ENCODE assay signal across 26 mouse cellular contexts in the genomic region with DNA sequence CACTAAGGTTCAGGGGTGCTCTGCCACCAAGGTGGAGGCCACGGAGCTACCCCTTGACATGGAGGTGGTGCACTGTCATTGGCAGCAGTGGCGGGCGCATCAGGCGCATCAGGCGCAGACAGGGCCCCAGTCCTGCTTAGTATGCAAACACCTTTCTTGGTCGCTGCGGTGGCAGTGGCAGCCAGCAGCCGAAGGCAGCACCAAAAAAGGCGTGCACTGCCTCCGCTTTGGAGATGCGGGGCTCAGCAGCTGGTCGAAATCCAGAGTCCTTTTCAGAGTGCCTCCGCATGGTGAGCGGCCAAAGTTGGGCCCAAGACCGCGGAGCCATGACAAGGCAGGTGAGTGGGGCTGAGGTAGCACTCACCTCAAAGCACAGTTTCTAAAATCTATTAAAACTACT.
A peak's percentile ranks its signal among the peaks of the same experiment; 100 is the strongest.
DNase-seq lines count a peak whose midpoint lies in the region; ATAC-seq and TF ChIP-seq lines count a peak whose summit lies in the region.
"Had no signal": no experiment of that assay in that cellular context is flagged by ENCODE, and none has a peak within 500 bp of the region (broad histone marks: within the 10 kb centered on the region; RNA-seq: fewer than 3 reads in every experiment).

No protein-coding gene starts in this region.

- no peak overlapping the region for H3K4me2 ChIP-seq in hindbrain, embryonic 16.5 days (ENCODE audit: low read length)
- H3K4me2 ChIP-seq: embryonic facial prominence, embryonic 12.5 days; forebrain, embryonic 13.5 days; forebrain, embryonic 15.5 days had no signal

- no peak for TF ChIP-seq CTCF in E14TG2a.4 (conservative IDR thresholded peaks at IDR 0.05; ENCODE audit: low read length)

- peak overlapping the region; percentile 59 for H3K4me3 ChIP-seq in E14TG2a.4 (replicated peaks; ENCODE audit: low read length)
- no peak overlapping the region for H3K4me3 ChIP-seq in hindbrain, embryonic 16.5 days (ENCODE audit: low read length)
- H3K4me3 ChIP-seq: embryonic facial prominence, embryonic 10.5 days; embryonic facial prominence, embryonic 12.5 days; forebrain, embryonic 13.5 days; forebrain, embryonic 15.5 days had no signal

- H3K9me3 ChIP-seq in E14TG2a.4 (ENCODE audit: low read length): peaks cover 48% of the 10 kb centered on the region
- peaks cover 12% of the 10 kb centered on the region for H3K9me3 ChIP-seq in hindbrain, embryonic 16.5 days (ENCODE audit: control insufficient read depth, low read length)
- H3K9me3 ChIP-seq: G1E had no signal

- 93% methylated on average over 16 of the region's 16 CpGs for WGBS in hindbrain, embryonic 16.5 days

- no peaks in the 10 kb centered on the region for H3K4me1 ChIP-seq in E14TG2a.4 (replicated peaks; ENCODE audit: low read depth, low read length)
- no peaks in the 10 kb centered on the region for H3K4me1 ChIP-seq in hindbrain, embryonic 16.5 days (ENCODE audit: control insufficient read depth, insufficient read depth, low read depth, low read length)
- H3K4me1 ChIP-seq: embryonic facial prominence, embryonic 10.5 days; embryonic facial prominence, embryonic 12.5 days; forebrain, embryonic 13.5 days; forebrain, embryonic 15.5 days had no signal

- H3K9ac ChIP-seq in hindbrain, embryonic 16.5 days (ENCODE audit: low read depth, low read length): no peak overlapping the region
- H3K9ac ChIP-seq: embryonic facial prominence, embryonic 12.5 days; forebrain, embryonic 13.5 days; forebrain, embryonic 15.5 days; forebrain, postnatal 0 days had no signal

- H3K27me3 ChIP-seq in E14TG2a.4 (ENCODE audit: insufficient read depth, low read length): no peaks in the 10 kb centered on the region
- H3K27me3 ChIP-seq in hindbrain, embryonic 16.5 days (replicated peaks; ENCODE audit: control insufficient read depth, insufficient read depth, low read length): no peaks in the 10 kb centered on the region
- H3K27me3 ChIP-seq: CH12.LX; embryonic facial prominence, embryonic 12.5 days; forebrain, embryonic 13.5 days; forebrain, embryonic 15.5 days had no signal

- ATAC-seq in hindbrain, embryonic 16.5 days: no peak
- ATAC-seq: CD4-positive, CD25-positive, alpha-beta regulatory T cell, adult 4 months; forebrain, embryonic 13.5 days; forebrain, embryonic 15.5 days; forebrain, postnatal 0 days had no signal

- H3K36me3 ChIP-seq in E14TG2a.4 (ENCODE audit: insufficient read depth, low read length): no peaks in the 10 kb centered on the region
- H3K36me3 ChIP-seq in hindbrain, embryonic 16.5 days (ENCODE audit: control insufficient read depth, insufficient read depth, low read length): no peaks in the 10 kb centered on the region
- H3K36me3 ChIP-seq: embryonic facial prominence, embryonic 12.5 days; forebrain, embryonic 15.5 days; G1E had no signal

- DNase-seq in 3134 (ENCODE audit: extremely low read depth, insufficient read length, low spot score) (peak; percentile 4), ES-CJ7 (ENCODE audit: low read depth, low spot score) (peak; percentile 27), R1 (ENCODE audit: low read depth, low spot score) (peak; percentile 64)
- no peak for DNase-seq in layer of hippocampus, adult 18-20 months (ENCODE audit: low spot score in 2 of 2)
- no peak for DNase-seq in urinary bladder, adult 2 months (ENCODE audit: low spot score)
- no peak for DNase-seq in right cerebral cortex, adult 18-20 months
- DNase-seq: adrenal gland, adult 2 months; adrenal gland, postnatal 10 days; adrenal gland, postnatal 25 days; B cell, adult 2 months; cerebellum, adult 11 months; cerebellum, adult 18-20 months; cerebellum, adult 8-10 months; cerebellum, adult 9-11 months; cerebellum, postnatal 14 days; cerebellum, postnatal 36 days; forebrain, postnatal 0 days had no signal

- no peak overlapping the region for H3K27ac ChIP-seq in hindbrain, embryonic 16.5 days (ENCODE audit: low read depth, low read length)
- H3K27ac ChIP-seq: embryonic facial prominence, embryonic 10.5 days; embryonic facial prominence, embryonic 12.5 days; forebrain, embryonic 13.5 days; forebrain, embryonic 15.5 days had no signal

Comparison
In these comparisons a context has a peak if more than half of its experiments do, and no peak if none do; other contexts are left out.
1. DNase-seq: peak in 3134 (single experiment), ES-CJ7 (single experiment) and R1 (single experiment); none in layer of hippocampus, adult 18-20 months (0 of 2), urinary bladder, adult 2 months (single experiment) and right cerebral cortex, adult 18-20 months (single experiment).